Mouse (Mus musculus) megakaryocyte, embryonic 14.5 days (primary cell): ENCODE data around the gene Fcgr3.

Experiments
- FLI1 ChIP-seq: IDR thresholded peaks from 2 replicates; pipeline ENCODE4 v1.6.1; 2012; ENCODE audit warnings: low read length, inconsistent platforms, mixed read lengths
- GATA1 ChIP-seq: IDR thresholded peaks from 3 replicates; pipeline ENCODE4 v1.6.1; 2012; ENCODE audit warnings: mixed read lengths, low read length, inconsistent platforms, borderline replicate concordance

DNA sequence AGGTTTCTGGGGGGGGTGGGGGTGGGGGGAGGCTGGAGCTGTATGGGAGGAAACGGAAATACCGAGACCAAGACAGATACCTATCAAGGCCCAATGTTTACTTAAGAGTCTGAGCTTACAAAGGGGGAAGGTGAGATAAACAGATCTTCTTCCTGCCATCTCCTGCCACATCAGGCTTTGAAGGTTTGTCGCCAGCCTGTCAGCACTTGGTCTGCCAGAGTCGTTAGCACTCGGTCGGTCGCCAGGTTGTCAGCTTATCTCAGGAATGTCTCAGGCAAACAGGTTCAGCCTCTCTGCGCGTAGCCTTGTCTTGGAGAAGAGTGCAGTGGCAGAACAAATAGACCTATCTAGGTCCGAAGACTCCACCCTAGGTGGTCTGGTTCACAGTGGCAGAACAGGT lies 4.3 kb downstream of the Fcgr3 start:
- no peak for TF ChIP-seq GATA1
- TF ChIP-seq FLI1: no peak
